Comparison of ENCODE assay signal across 8 mouse cellular contexts in the genomic region with DNA sequence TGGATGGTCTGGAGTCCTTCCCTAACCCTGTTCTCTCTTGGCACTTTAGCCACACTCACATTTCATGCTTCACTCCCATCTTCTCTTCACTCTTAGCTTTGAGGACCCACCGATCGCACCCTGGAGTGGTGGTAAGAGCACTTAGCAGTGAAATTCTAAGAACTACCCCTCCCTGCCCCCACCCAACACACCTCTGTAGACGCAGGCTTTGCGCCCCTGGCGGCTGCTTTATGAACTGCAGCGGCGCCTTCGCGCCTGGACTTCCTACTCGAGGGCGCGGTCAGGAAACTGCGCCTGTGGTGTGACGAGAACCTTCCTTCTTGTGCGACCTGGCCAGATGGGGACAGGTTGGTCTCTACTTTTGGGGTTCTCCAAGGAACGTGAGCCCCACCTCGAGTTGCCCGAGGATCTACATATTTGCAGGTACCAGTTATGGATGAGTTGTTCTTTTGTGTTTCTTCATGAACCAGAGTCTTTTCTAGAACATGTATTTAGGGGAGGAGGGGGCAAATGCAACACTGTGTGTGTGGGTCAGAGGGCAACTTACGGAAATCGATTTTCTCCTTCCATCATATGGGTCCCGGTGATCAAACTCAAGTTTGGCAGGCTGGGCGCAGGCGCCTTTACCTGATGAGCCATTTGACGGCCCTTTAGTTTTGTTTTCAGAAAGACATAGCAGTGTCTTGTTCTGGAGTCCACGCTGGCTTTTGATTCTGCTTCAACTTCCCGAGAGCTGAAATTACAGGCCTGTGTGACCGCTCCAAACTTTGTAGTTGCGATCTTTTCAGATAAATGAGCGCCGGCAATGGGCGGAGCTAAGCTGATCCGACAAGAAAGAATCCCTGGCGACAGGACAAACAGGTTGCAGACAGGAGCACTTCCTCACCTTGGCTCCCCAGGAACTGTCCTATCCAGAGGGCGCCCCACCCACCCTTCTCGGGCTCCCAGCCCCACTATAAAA. TPM values are rescaled to one million over a fixed set of nuclear protein-coding genes. Genes with fewer than 3 reads are reported as not detected.
DNase-seq lines count a peak whose midpoint lies in the region; ATAC-seq and TF ChIP-seq lines count a peak whose summit lies in the region.

A gene (plus strand): TSS at position 283 of the 961 bp plus-strand sequence.

- 7% methylated on average over 35 of the region's 35 CpGs for WGBS in forebrain, embryonic 16.5 days
- WGBS in lung, embryonic 15.5 days, result 6% methylated on average over 35 of the region's 35 CpGs

- peak; percentile 78 for DNase-seq in ES-E14 (ENCODE audit: low read depth, low spot score)
- peak; percentile 73 to 81 for DNase-seq in cerebellum, adult 18-20 months
- DNase-seq in heart, postnatal 36 days, result peak; percentile 91 to 95
- peak; percentile 32 to 78 for DNase-seq in layer of hippocampus, adult 8-10 months (ENCODE audit: low spot score in 2 of 2)
- DNase-seq in ovary, postnatal 36 days (ENCODE audit: low spot score), result peak; percentile 85
- DNase-seq in thymus, postnatal 25 days, result peak; percentile 92

- H3K27ac ChIP-seq in ES-E14 (ENCODE audit: insufficient read depth, low read depth, low read length, poor library complexity, severe bottlenecking), result no peak within 1 kb of the TSS
- no peak within 1 kb of the TSS for H3K27ac ChIP-seq in forebrain, embryonic 16.5 days (ENCODE audit: low read length)
- no peak within 1 kb of the TSS for H3K27ac ChIP-seq in lung, embryonic 15.5 days

- in situ Hi-C loops in ES-E14 (cut with MboI; ENCODE audit: low sequenced_read_pairs in 2 of 2, unreplicated experiment in 2 of 2), result loop anchor here in 1 of 2 experiments (10.0 kb wide), 1 partner anchor 122 kb away; no protein-coding TSS in a partner anchor

- H3K4me3 ChIP-seq in ES-E14 (ENCODE audit: insufficient read depth in 1 of 2, low read depth in 1 of 2, low read length in 2 of 2, poor library complexity in 1 of 2, severe bottlenecking in 1 of 2), result no peak within 1 kb of the TSS; a peak in 1 of 4 replicates
- no peak within 1 kb of the TSS; the same call in 1 of the 2 replicates for H3K4me3 ChIP-seq in forebrain, embryonic 16.5 days (replicated peaks; ENCODE audit: low read length)
- peak within 1 kb of the TSS; percentile 21 for H3K4me3 ChIP-seq in lung, embryonic 15.5 days

- no peaks in the 10 kb centered on the region for H3K36me3 ChIP-seq in ES-E14 (ENCODE audit: control insufficient read depth, insufficient read depth, low read length, poor library complexity, severe bottlenecking)
- H3K36me3 ChIP-seq in forebrain, embryonic 16.5 days (ENCODE audit: control insufficient read depth, insufficient read depth), result no peaks in the 10 kb centered on the region
- H3K36me3 ChIP-seq in lung, embryonic 15.5 days, result no peaks in the 10 kb centered on the region

- peaks cover 30% of the 10 kb centered on the region for H3K27me3 ChIP-seq in forebrain, embryonic 16.5 days (replicated peaks; ENCODE audit: control insufficient read depth, insufficient read depth, low read length)
- H3K27me3 ChIP-seq in lung, embryonic 15.5 days, result peaks cover 59% of the 10 kb centered on the region

- peak; percentile 43; the same call in 1 of the 2 replicates for ATAC-seq in forebrain, embryonic 16.5 days
- ATAC-seq in lung, embryonic 15.5 days (ENCODE audit: borderline replicate concordance, extremely low read depth, low FRiP score, low TSS enrichment), result peak; percentile 31; the same call in 1 of the 2 replicates

- H3K4me2 ChIP-seq in forebrain, embryonic 16.5 days (ENCODE audit: low read length), result peak within 1 kb of the TSS; percentile 26; the same call in 1 of the 2 replicates
- H3K4me2 ChIP-seq in lung, embryonic 15.5 days, result peak within 1 kb of the TSS; percentile 48

- H3K9ac ChIP-seq in ES-E14 (ENCODE audit: insufficient read depth, low read depth, low read length, poor library complexity, severe bottlenecking), result peak within 1 kb of the TSS; percentile 44; the same call in 1 of the 2 replicates
- no peak within 1 kb of the TSS for H3K9ac ChIP-seq in forebrain, embryonic 16.5 days (replicated peaks; ENCODE audit: low read depth, low read length)
- no peak within 1 kb of the TSS for H3K9ac ChIP-seq in lung, embryonic 15.5 days

- H3K4me1 ChIP-seq in ES-E14 (ENCODE audit: control insufficient read depth in 2 of 2, insufficient read depth in 2 of 2, low read length in 2 of 2, poor library complexity in 1 of 2), result peaks cover 15 to 38% of the 10 kb centered on the region in 2 experiments
- peaks cover 6% of the 10 kb centered on the region; the same call in 1 of the 2 replicates for H3K4me1 ChIP-seq in forebrain, embryonic 16.5 days (replicated peaks; ENCODE audit: control insufficient read depth, insufficient read depth, low read length)
- peaks cover 31% of the 10 kb centered on the region for H3K4me1 ChIP-seq in lung, embryonic 15.5 days

- intact Hi-C loops in heart, postnatal 36 days (cut with DNase I), result no loop called here

- no peaks in the 10 kb centered on the region for H3K9me3 ChIP-seq in ES-E14 (ENCODE audit: control insufficient read depth, insufficient read depth, low read depth, low read length)
- no peaks in the 10 kb centered on the region for H3K9me3 ChIP-seq in forebrain, embryonic 16.5 days (ENCODE audit: control insufficient read depth, low read length)
- H3K9me3 ChIP-seq in lung, embryonic 15.5 days, result no peaks in the 10 kb centered on the region

TF ChIP-seq in ES-E14, 5 proteins besides CTCF, POLR2A, EP300 and RAD21:
- TF ChIP-seq CHD2 (IDR thresholded peaks at IDR 0.05; ENCODE audit: low read depth, low read length) (0 out of 2 replicates have a peak, but pooled peaks have one; percentile 31), ZNF384 (IDR thresholded peaks at IDR 0.05; ENCODE audit: low read depth, low read length) (no peak)
TF ChIP-seq in ES-E14: peak in this region for 1.

RNA-seq across cellular contexts. Expression of the gene that starts here (rescaled TPM):
- 4.4 and 7.3 TPM in 2 replicates for total RNA-seq in ES-E14 (2012; rRNA removed)
- polyA plus RNA-seq in forebrain, embryonic 16.5 days (2015; fragmentation: Nextera tagmentation; extraction: Ambion mirVana), result 1.5 and 1.9 TPM in 2 replicates
- total RNA-seq in heart, postnatal 36 days (2021), result 1 to 10 TPM; 1.2 to 2.4 TPM
- total RNA-seq in layer of hippocampus, adult 8-10 months (2022), result 1 to 10 TPM; 2.1 to 3.9 (median 2.1) TPM
- 2.7 and 2.8 TPM in 2 replicates for polyA plus RNA-seq in lung, embryonic 15.5 days (2015; fragmentation: Nextera tagmentation; extraction: Ambion mirVana)
